ENCODE assay signal across 9 mouse cellular contexts in genomic region chr7:104507421-104508065, GRCm38 (mm10). TPM values are rescaled to one million over a fixed set of nuclear protein-coding genes. Genes with fewer than 3 reads are reported as not detected.
DNase-seq lines count a peak whose midpoint lies in the region; ATAC-seq and TF ChIP-seq lines count a peak whose summit lies in the region.
"Not testable (repeated sequence)": the region's sequence is repeated elsewhere in the genome, so short reads cannot be mapped to it uniquely, and the experiment has no call there.
"Had no signal": no experiment of that assay in that cellular context is flagged by ENCODE, and none has a peak within 500 bp of the region (broad histone marks: within the 10 kb centered on the region; RNA-seq: fewer than 3 reads in every experiment).

Trim30d (minus strand) TSS chr7:104507849.

- not testable (repeated sequence) for TF ChIP-seq CTCF in kidney, adult 2 months (conservative IDR thresholded peaks at IDR 0.05; ENCODE audit: insufficient read depth, insufficient read length, low read depth, low read length)

- not testable (repeated sequence) for H3K4me3 ChIP-seq in heart, embryonic 16.5 days (ENCODE audit: low read length); kidney, adult 2 months (ENCODE audit: insufficient read depth, low read depth, low read length); liver, embryonic 15.5 days (replicated peaks)
- peak within 1 kb of the TSS; percentile 79 for H3K4me3 ChIP-seq in megakaryocyte, embryonic 14.5 days (replicated peaks)

- DNase-seq in 416B (ENCODE audit: low read depth) = peak; percentile 51
- DNase-seq in adrenal gland, postnatal 10 days = peak; percentile 4
- DNase-seq in kidney, adult 2 months = peak; percentile 8
- DNase-seq in spleen, postnatal 36 days (ENCODE audit: low spot score in 2 of 2) = peak; percentile 7 to 29

- H3K36me3 ChIP-seq in heart, embryonic 16.5 days (ENCODE audit: control insufficient read depth, insufficient read depth); kidney, adult 2 months (ENCODE audit: control insufficient read depth, insufficient read depth, low read length); liver, embryonic 15.5 days (replicated peaks); megakaryocyte, embryonic 14.5 days (replicated peaks; ENCODE audit: low read length): not testable (repeated sequence)

- not testable (repeated sequence) for H3K9ac ChIP-seq in heart, embryonic 16.5 days (ENCODE audit: low read length); liver, embryonic 15.5 days

- H3K27me3 ChIP-seq in heart, embryonic 16.5 days (ENCODE audit: control insufficient read depth, insufficient read depth, low read length); kidney, adult 2 months (replicated peaks; ENCODE audit: control insufficient read depth, insufficient read depth, low read length); liver, embryonic 15.5 days; megakaryocyte, embryonic 14.5 days (replicated peaks): not testable (repeated sequence)

- peak within 1 kb of the TSS; percentile 27; the same call in 1 of the 2 replicates for H3K27ac ChIP-seq in heart, embryonic 16.5 days (ENCODE audit: low read length)
- 0 out of 2 replicates have a peak within 1 kb of the TSS, but pooled peaks have one; percentile 3 for H3K27ac ChIP-seq in kidney, adult 2 months (ENCODE audit: insufficient read depth, low read depth, low read length)
- not testable (repeated sequence) for H3K27ac ChIP-seq in liver, embryonic 15.5 days (replicated peaks)

- peak within 1 kb of the TSS; percentile 21; the same call in 1 of the 2 replicates for H3K4me2 ChIP-seq in heart, embryonic 16.5 days (ENCODE audit: low read depth, low read length)
- peak within 1 kb of the TSS; percentile 15 for H3K4me2 ChIP-seq in liver, embryonic 15.5 days

- ATAC-seq in erythroblast, adult 5-6 weeks (replicated peaks; ENCODE audit: low FRiP score, poor library complexity, severe bottlenecking) = peak; percentile 82
- not testable (repeated sequence) for ATAC-seq in heart, embryonic 16.5 days (replicated peaks; ENCODE audit: extremely low read depth, insufficient read depth, low FRiP score)
- peak; percentile 52 for ATAC-seq in liver, embryonic 15.5 days (ENCODE audit: insufficient read depth)

- H3K9me3 ChIP-seq in heart, embryonic 16.5 days (replicated peaks; ENCODE audit: control insufficient read depth, low read length); liver, embryonic 15.5 days (replicated peaks); megakaryocyte, embryonic 14.5 days: not testable (repeated sequence)

- not testable (repeated sequence) for TF ChIP-seq POLR2A in kidney, adult 2 months (IDR thresholded peaks at IDR 0.05; ENCODE audit: low read depth, low read length)

- not testable (repeated sequence) for H3K4me1 ChIP-seq in heart, embryonic 16.5 days (ENCODE audit: control insufficient read depth, insufficient read depth, low read length); kidney, adult 2 months (ENCODE audit: control insufficient read depth, insufficient read depth, low read length); liver, embryonic 15.5 days (replicated peaks); megakaryocyte, embryonic 14.5 days

RNA-seq across cellular contexts. Expression of gene Trim30d, which starts in this region (rescaled TPM):
- 1 to 10 TPM; 3.3 to 5.3 TPM for total RNA-seq in adrenal gland, postnatal 10 days (2021)
- 7.5 and 10.0 TPM in 2 replicates for total RNA-seq in erythroblast, adult 5-6 weeks (2015; ENCODE audit: low replicate concordance)
- 5.9 and 9.5 TPM in 2 replicates for total RNA-seq in erythroblast, adult 5-6 weeks (2017; ENCODE audit: low replicate concordance)
- 0.41 and 0.95 TPM in 2 replicates for polyA plus RNA-seq in heart, embryonic 16.5 days (2015; fragmentation: Nextera tagmentation; extraction: Ambion mirVana)
- 0.39 and 0.92 TPM in 2 replicates for polyA plus RNA-seq in kidney, adult 2 months (2012; rRNA removed)
- 0.86 and 1.0 TPM in 2 replicates for polyA plus RNA-seq in liver, embryonic 15.5 days (2015; fragmentation: Nextera tagmentation; extraction: Ambion mirVana)
- polyA plus RNA-seq in megakaryocyte, embryonic 14.5 days (2012; ENCODE audit: insufficient read depth, low replicate concordance) = 0.09 TPM in 1 of 2 replicates, not detected in the other
- polyA plus RNA-seq: Patski had no signal

Comparison
In these comparisons a context has a peak if more than half of its experiments do, and no peak if none do; other contexts are left out.
1. Peak in DNase-seq and H3K27ac ChIP-seq in kidney, adult 2 months; RNA of the gene not detected or under 1 TPM.